Mouse (Mus musculus) induced T-regulatory cell, adult 2 months (primary cell): ENCODE results near the gene Hic1.

ENCODE experiments used
- DNase-seq: peaks from one replicate; pipeline ENCODE4 v3.0.0-alpha.2; 2012; ENCODE audit warnings: low read depth

Hic1 gene

GRCm38 (mm10) chr11:75169405-75170080, at the start of gene Hic1:
Gene Hic1 (minus strand): TSS chr11:75169519.
- DNase-seq: no peak

- DNase-seq: no peak
These were observed 45.0 kb upstream of the Hic1 start for GRCm38 (mm10) chr11:75214081-75214950.

DNA sequence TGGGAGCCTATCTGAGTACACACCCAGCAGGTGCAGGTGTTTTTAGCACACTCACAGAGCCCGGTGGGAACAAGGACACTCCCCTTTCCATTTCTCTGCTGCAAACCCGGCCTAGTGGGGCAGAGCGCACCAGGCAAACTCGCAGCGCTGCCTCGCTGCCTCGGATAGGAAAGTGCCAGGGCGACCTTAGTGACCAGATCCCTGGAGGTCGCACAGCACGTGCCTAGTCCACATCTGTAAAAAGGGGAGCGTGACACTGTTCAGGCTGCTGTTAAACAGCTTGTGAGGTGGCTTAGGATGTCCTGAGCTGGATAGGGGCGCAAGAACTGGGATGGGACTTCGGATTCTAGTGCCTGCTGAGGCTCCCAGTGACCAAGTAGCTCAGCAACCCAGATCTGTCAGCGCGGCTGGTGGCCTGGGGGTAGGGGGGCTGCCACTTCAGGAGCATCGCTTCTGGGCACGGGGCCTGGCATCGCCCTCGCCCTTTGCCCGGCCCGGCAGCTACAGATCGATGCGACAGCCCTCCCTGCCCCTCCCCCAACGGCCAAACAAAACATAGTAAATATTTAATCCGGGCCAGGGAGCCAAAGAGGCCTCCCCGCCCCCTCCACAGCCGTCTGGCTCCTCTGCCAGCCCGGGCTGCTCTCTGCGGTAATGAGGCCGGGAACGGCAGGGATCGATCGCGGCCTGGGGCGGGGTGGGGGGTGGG, 44.2 kb upstream of the Hic1 start:
- no peak for DNase-seq

- no peak for DNase-seq
These were observed 43.6 kb upstream of the Hic1 start for GRCm38 (mm10) chr11:75212876-75213275.

DNA sequence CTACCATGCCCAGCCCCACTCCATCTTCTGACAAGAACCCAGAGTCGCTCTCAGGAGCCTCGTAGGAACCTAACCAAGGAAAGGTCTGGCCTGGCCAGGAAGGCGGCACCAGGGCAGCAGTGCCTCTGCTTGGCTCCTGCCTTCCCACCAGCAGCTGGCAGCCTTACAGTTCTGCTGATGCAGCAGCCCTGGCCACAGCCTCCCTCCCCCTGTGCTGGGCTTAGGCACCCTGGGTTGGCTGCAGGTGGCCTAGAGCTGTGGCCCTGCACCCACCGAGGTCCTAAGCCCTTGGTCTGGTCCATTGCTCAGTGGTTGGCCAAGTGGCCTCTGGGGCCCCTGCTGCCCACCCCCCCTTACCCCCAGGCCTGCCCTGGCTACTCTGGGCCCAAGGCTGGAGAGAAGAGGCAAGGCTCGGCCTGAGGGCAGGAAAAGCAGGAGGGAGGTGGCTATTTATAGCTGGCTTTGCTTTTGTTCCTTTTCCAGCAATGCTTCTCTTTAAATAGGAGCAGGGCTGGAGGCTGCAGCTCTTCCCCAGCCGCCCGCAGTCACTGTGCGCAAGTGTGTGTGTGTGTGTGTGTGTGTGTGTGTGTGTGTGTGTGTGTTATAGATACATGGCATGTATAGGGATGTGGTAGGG, 42.8 kb upstream of the Hic1 start:
- no peak for DNase-seq

- no peak for DNase-seq
These were observed 41.4 kb upstream of the Hic1 start for GRCm38 (mm10) chr11:75210755-75211154.

DNA sequence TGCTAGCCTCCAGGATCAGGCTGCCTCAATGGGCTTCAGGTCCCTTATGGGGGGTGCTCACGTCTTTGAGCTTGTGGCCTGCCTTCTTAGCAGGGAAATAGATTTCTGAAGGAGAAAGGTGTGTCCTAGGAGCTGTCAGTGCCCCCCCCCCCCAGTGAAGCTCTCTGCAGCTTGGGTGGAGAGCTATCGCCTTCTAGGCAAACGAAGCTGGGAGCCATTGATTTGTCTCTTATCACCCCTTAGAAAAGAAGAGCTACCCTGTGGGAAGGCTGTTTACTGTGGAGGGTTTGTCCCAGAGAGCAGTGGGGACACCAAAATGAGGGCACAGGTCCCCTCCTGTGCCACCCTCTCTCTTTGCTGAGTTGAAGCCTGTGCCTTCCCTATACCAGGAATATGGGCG, 40.8 kb upstream of the Hic1 start:
- no peak for DNase-seq

GRCm38 (mm10) chr11:75209363-75209762, 40.0 kb upstream of the Hic1 start:
- no peak for DNase-seq

DNA sequence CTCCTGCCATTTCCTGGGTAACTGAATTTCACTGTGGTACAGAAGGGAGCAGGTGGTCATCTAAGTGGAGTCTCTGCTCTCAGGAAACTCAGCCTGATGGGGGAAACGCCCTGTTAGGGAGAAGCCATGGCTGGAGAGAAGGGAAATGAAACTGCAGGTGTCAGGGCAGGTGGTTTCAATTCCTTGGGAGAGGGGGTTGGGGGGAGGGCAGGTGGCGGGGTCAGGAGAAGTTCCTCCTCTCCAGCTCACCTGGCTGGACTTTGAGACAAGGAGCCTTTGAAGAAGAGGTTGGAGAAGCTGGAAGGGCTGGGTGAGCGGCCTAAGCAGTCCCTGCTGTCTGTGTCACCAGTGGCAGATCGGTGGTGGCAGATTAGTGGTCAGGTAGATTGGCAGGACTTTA, 37.0 kb upstream of the Hic1 start:
- no peak for DNase-seq

DNA sequence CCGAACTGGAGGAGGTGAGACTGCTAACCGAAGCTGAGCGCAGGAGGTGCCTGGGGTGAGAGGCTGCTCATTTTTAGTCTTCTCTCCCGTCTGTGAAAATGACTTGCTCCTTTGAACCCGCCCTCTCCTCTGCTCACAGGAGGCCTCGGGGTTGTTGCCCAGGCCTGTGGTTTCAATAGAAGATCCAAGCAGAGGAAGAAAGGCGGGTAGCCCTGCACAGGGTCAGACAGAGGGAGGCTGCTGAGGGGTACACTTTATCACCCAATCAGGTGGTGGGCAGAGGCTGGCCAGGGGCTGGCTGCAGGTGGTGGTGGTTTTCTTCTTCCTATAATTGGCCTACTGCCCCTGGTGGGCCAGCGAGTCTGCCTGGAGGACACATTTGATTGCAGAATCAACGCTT, 35.2 kb upstream of the Hic1 start:
- no peak for DNase-seq

GRCm38 (mm10) chr11:75203926-75204325, 34.6 kb upstream of the Hic1 start:
- no peak for DNase-seq

DNA sequence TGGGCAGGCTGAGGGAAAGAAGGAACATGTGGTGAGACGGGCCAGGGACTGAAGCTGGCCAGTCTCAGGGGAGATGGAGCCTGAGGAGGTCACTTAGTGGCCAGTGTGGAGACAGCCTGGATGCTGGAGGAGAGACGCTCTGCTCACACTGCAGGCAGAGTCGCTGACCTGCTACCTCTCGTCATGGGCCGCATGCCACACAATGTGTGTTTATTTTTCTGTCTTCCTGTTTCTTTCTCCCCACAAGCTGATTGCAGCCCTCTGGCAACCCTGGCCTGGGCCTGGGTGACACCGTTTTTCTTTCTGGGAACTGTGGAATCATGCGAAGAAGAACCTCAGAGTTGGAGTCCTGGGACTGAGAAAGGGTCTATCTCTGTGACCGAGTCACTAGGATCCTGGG, 32.4 kb upstream of the Hic1 start:
- DNase-seq: no peak

DNA sequence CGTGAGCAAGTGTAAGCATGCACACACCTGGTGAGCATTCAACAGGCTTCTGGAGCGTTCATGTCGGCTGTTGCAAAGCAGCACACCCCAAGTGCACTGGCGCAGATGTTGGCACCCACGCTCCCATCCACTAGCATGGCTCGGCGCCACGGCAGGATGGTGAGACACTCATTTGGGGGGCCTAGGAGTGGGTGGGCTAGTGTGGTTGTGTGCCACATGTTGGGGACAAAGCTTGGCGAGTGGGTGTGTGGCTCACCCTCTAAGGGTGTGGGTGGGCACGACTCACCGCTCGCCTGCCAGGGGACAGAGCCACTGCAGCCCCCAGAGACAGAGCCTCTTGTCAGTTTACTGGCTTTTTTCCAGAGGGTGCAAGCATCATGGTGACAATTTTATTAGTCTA, 31.6 kb upstream of the Hic1 start:
- DNase-seq: no peak

DNA sequence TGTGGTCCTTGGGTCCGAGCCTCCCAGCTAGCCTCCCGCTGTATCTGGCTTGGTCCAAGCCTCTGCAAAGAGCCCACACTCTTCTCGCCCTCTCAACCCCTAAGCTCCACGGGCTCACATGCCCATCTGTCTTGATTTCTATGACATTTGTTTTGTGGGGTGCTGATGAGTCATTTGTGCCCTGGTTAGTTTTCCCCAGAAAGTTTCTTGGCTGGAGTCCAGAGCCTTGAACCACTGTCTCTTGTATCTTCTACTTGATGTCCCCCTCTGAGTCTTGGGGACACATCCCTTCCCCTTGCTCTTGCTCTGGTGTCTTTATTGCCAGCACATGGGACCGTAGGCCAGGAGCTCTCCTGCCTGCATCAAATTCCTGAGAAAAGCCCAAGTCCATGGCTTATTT, 30.6 kb upstream of the Hic1 start:
- peak; percentile 56 for DNase-seq

DNA sequence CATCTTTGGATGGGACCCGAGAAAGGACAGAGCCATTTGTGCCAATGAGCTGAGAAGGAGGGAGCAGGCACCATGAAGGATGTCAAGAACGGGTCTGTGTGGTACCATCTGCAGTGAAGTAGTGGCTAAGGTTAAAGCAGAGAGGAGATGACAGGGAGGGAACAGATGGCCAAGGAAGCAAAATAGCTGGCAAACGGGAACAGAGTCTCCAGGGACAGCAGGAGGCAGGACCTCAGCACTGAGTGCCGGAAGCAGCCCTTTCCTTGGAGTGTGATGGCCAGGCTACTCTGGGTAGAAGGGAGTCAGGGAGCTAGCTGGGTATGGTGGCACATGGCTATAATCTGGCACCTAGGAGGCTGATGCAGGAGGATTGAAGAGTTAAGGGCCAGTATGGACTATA, 29.5 kb upstream of the Hic1 start:
- no peak for DNase-seq

GRCm38 (mm10) chr11:75197956-75198355, 28.6 kb upstream of the Hic1 start:
- peak; percentile 70 for DNase-seq

- DNase-seq: no peak
These were observed 26.8 kb upstream of the Hic1 start for GRCm38 (mm10) chr11:75196131-75196530.

DNA sequence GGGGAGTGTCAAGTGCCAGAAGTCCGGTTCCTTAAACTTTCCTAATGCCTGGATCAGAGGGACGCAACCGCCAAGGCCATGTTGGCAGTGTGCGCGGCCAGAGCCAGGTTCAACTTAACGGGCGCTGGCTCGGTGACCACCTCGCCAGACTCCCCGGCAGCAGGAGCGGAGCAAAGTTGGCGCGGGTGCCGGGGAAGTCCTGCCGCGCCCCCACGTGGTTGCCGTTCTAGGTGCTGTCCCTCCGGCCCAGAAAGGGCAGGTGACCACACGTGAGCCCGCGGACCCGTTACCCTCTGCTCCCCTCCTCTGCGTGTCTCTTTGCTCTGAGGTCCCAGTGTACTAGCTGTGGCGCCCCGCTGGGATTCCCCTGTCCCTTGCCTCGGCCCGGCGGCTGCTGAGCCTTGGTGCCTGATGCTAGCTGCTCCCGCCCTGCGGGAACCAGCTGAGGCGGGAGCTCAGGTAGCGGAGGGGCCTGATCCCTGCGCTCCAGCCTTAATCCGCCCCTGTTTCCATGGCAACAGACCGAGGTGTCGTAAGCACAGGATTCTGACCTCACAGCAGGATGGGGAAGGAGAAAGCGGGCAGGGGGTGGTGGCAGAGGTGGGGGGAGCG, 25.6 kb upstream of the Hic1 start:
- peak; percentile 87 for DNase-seq

DNA sequence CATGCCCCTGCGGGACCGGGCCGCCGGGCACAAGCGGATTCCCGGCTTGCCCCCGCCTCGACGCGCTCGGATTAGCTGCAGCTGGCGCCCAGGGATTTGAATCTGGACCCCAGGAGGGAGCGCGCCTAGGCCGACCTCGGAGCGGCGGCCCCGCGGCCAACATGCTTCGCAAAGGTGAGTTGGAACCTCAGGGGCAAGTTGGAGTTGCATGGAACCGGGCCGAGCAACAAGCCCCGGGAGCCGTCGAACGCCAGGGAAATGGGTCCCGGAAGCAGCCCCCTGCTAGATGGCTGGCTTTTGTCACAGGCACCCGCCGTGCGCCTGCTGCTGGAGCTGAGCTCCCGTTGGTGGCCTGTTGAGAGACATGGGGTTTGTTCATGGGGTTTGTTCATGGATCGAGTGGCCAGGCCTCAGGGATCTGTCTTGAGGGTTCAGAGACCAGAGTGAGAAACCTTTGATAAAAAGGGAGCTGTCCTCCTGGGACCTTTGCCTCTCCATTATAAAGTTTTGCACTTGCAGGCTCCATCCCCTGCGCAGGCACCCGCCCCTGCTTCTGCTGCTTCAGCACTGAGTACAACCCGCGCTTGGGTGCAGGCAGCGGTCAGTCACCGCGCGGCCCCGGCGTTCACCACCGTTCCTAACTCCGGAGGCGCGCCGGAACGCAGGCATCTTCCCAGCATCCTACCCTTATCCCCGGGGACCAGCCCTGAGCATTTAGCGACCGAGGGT, 25.0 kb upstream of the Hic1 start:
- peak; percentile 58 for DNase-seq

DNA sequence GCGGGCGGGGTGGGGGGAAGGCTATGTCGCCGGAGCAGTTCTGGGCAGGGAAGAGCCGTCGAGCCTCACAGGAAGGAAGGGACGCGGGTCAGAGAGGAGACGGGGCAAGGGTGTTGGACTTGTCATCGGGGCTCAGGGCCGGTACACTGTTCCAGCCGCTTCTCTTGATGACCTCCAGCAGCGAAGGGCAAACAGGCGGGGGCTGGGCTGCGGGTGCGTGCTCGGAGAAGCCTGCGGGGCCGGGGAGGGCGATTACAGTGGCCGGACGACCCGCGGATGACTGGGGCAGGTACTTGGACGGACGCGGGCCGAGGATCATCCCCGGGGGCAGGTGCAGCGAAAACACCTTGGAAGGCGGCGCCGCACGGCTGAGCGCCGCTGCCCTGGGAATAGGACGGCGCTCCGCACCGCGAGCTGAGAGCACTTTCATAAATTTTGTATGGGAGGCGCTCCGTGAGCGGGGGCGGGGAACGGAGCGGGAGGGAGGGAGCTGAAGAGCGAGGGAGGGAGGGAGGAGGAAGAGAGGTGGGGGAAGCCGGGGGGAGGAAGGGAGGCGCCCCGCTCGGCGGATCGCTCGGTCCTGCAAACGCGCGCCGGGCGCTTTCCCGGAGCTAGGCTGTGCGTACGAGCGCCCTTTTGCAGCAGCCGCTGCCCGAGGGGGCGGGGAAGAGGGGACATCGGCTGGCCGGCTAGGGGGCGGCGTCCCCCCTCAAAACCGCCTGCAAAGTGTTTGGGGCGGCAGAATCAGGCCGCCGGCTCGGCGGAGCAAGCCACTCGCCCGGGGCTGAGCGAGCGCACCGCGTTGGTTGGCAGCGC, 24.1 kb upstream of the Hic1 start, which contains the start of gene Rtn4rl1:
TSS of gene Rtn4rl1 (plus strand) at position 528 of the 816 bp plus-strand sequence.
- DNase-seq: peak; percentile 88
